Mouse (Mus musculus): ENCODE data around the gene Bmf. TPM values are rescaled to one million over a fixed set of nuclear protein-coding genes. Genes with fewer than 3 reads are reported as not detected.
"Not testable (repeated sequence)": the region's sequence is repeated elsewhere in the genome, so short reads cannot be mapped to it uniquely, and the experiment has no call there.

Bmf gene
- polyA plus RNA-seq, 1 experiment from 2014 or later, result 12.0 TPM

GRCm38 (mm10) chr2:118562431-118562830, 12.9 kb upstream of the Bmf start:
- POLR2A ChIA-PET, result no interaction called here
- CTCF ChIA-PET, result no interaction called here
- TF ChIP-seq CTCF (IDR thresholded peaks at IDR 0.05), result no peak
- H3K27me3 ChIP-seq, result no peaks in the 10 kb centered on the region
- no peak for ATAC-seq
- DNase-seq (ENCODE audit: low read depth, low spot score), result no peak
- in situ Hi-C loops (cut with MboI; ENCODE audit: low pct_unique_long_range_greater_than_20kb), result no loop called here

- TF ChIP-seq CTCF (IDR thresholded peaks at IDR 0.05), result no peak
Observed at GRCm38 (mm10) chr2:118562015-118562414, 12.5 kb upstream of the Bmf start.

GRCm38 (mm10) chr2:118558426-118558825, 8.9 kb upstream of the Bmf start:
- ATAC-seq (no peak), DNase-seq (ENCODE audit: low read depth, low spot score) (no peak)
- POLR2A ChIA-PET, result interaction anchor here (0.5 to 1.7 kb wide), 2 partner anchors 8 to 241 kb away, joined by 5 read pairs; no protein-coding TSS in a partner anchor
- CTCF ChIA-PET, result no interaction called here
- in situ Hi-C loops (cut with MboI; ENCODE audit: low pct_unique_long_range_greater_than_20kb), result no loop called here
- H3K27me3 ChIP-seq, result no peaks in the 10 kb centered on the region
- no peak for TF ChIP-seq CTCF (IDR thresholded peaks at IDR 0.05)

More at GRCm38 (mm10) chr2:118562015-118562414, 12.5 kb upstream of the Bmf start:
- no peaks in the 10 kb centered on the region for H3K27me3 ChIP-seq
- ATAC-seq, result no peak
- ChIA-PET POLR2A (no interaction called here), CTCF (no interaction called here)
- DNase-seq (ENCODE audit: low read depth, low spot score), result no peak
- in situ Hi-C loops (cut with MboI; ENCODE audit: low pct_unique_long_range_greater_than_20kb), result no loop called here

- POLR2A ChIA-PET; CTCF ChIA-PET; H3K27me3 ChIP-seq; DNase-seq (ENCODE audit: low read depth, low spot score); ATAC-seq: not testable (repeated sequence)
- in situ Hi-C loops (cut with MboI; ENCODE audit: low pct_unique_long_range_greater_than_20kb), result loop anchor here (5.0 kb wide), 1 partner anchor 48 kb away; no protein-coding TSS in a partner anchor
Observed at GRCm38 (mm10) chr2:118554356-118554990, 5.0 kb upstream of the Bmf start.

- no peak for DNase-seq (ENCODE audit: low read depth, low spot score)
- in situ Hi-C loops (cut with MboI; ENCODE audit: low pct_unique_long_range_greater_than_20kb), result loop anchor here (5.0 kb wide), 1 partner anchor 51 kb away; no protein-coding TSS in a partner anchor
- no peak for TF ChIP-seq CTCF (IDR thresholded peaks at IDR 0.05)
- CTCF ChIA-PET, result no interaction called here
- no peak for ATAC-seq
- no peaks in the 10 kb centered on the region for H3K27me3 ChIP-seq
- POLR2A ChIA-PET, result no interaction called here
Observed at GRCm38 (mm10) chr2:118551606-118552005, 2.1 kb upstream of the Bmf start.

- no peaks in the 10 kb centered on the region for H3K27me3 ChIP-seq
- no peak for TF ChIP-seq CTCF (IDR thresholded peaks at IDR 0.05)
- in situ Hi-C loops (cut with MboI; ENCODE audit: low pct_unique_long_range_greater_than_20kb), result no loop called here
- no peak for ATAC-seq
- CTCF ChIA-PET, result interaction anchor here (1.1 to 4.3 kb wide), 4 partner anchors 20 to 62 kb away, joined by 3 to 25 read pairs (median 6); no protein-coding TSS in a partner anchor
- POLR2A ChIA-PET, result interaction anchor here (0.9 to 1.5 kb wide), 3 partner anchors 15 to 25 kb away, joined by 4 to 7 read pairs (median 5); no protein-coding TSS in a partner anchor
- DNase-seq (ENCODE audit: low read depth, low spot score), result no peak
Observed at GRCm38 (mm10) chr2:118548421-118549221, 866 bp downstream of the Bmf start.

GRCm38 (mm10) chr2:118547541-118548016, 1.9 kb downstream of the Bmf start:
- CTCF ChIA-PET, result interaction anchor here (1.1 to 4.3 kb wide), 3 partner anchors 19 to 60 kb away, joined by 3 to 25 read pairs (median 3); no protein-coding TSS in a partner anchor
- no peaks in the 10 kb centered on the region for H3K27me3 ChIP-seq
- in situ Hi-C loops (cut with MboI; ENCODE audit: low pct_unique_long_range_greater_than_20kb), result no loop called here
- POLR2A ChIA-PET, result interaction anchor here (1.1 kb wide), 1 partner anchor 14 kb away, joined by 3 read pairs; no protein-coding TSS in a partner anchor
- ATAC-seq (no peak), DNase-seq (ENCODE audit: low read depth, low spot score) (peak; percentile 37)
- TF ChIP-seq CTCF (IDR thresholded peaks at IDR 0.05), result no peak

GRCm38 (mm10) chr2:118546798-118547165, 2.7 kb downstream of the Bmf start:
- no peak for ATAC-seq
- in situ Hi-C loops (cut with MboI; ENCODE audit: low pct_unique_long_range_greater_than_20kb), result no loop called here

GRCm38 (mm10) chr2:118546104-118546797, 3.2 kb downstream of the Bmf start:
- ChIA-PET POLR2A (interaction anchor here (1.1 kb wide), 1 partner anchor 64 kb away, joined by 3 read pairs; no protein-coding TSS in a partner anchor), CTCF (interaction anchor here (0.8 to 4.3 kb wide), 7 partner anchors 16 to 59 kb away, joined by 3 to 25 read pairs (median 5); no protein-coding TSS in a partner anchor)
- no peak for ATAC-seq
- no peak for TF ChIP-seq CTCF (IDR thresholded peaks at IDR 0.05)
- in situ Hi-C loops (cut with MboI; ENCODE audit: low pct_unique_long_range_greater_than_20kb), result no loop called here
- no peak for DNase-seq (ENCODE audit: low read depth, low spot score)
- no peaks in the 10 kb centered on the region for H3K27me3 ChIP-seq

More at GRCm38 (mm10) chr2:118546798-118547165, 2.7 kb downstream of the Bmf start:
- ChIA-PET POLR2A (no interaction called here), CTCF (interaction anchor here (2.2 to 4.3 kb wide), 2 partner anchors 53 to 59 kb away, joined by 5 to 25 read pairs; no protein-coding TSS in a partner anchor)
- DNase-seq (ENCODE audit: low read depth, low spot score), result no peak
- TF ChIP-seq CTCF (IDR thresholded peaks at IDR 0.05), result no peak
- H3K27me3 ChIP-seq, result no peaks in the 10 kb centered on the region
